Mouse (Mus musculus) kidney, postnatal 10 days (tissue): ENCODE data around the gene Adora2a.

Source experiments
- DNase-seq: peaks from one replicate; pipeline ENCODE4 v3.0.0; 2021; ENCODE audit warnings: mixed read lengths

The Adora2a gene

GRCm38 (mm10) chr10:75314190-75314980, 2.3 kb upstream of the Adora2a start:
- DNase-seq, result peak; percentile 74

GRCm38 (mm10) chr10:75315756-75316155, 921 bp upstream of the Adora2a start:
- no peak for DNase-seq

GRCm38 (mm10) chr10:75316472-75316871, 205 bp upstream of the Adora2a start:
- peak; percentile 49 for DNase-seq

- DNase-seq, result peak; percentile 89
These were observed 458 bp downstream of the Adora2a start for GRCm38 (mm10) chr10:75316908-75317761.

GRCm38 (mm10) chr10:75318206-75318605, 1.5 kb downstream of the Adora2a start:
- no peak for DNase-seq

GRCm38 (mm10) chr10:75320321-75320720, 3.6 kb downstream of the Adora2a start:
- no peak for DNase-seq

GRCm38 (mm10) chr10:75322966-75323365, 6.3 kb downstream of the Adora2a start:
- peak; percentile 61 for DNase-seq

GRCm38 (mm10) chr10:75323986-75324385, 7.3 kb downstream of the Adora2a start:
- DNase-seq, result no peak

- DNase-seq, result no peak
These were observed 7.7 kb downstream of the Adora2a start for GRCm38 (mm10) chr10:75324391-75324790.

- no peak for DNase-seq
These were observed 9.1 kb downstream of the Adora2a start for GRCm38 (mm10) chr10:75325821-75326220.

GRCm38 (mm10) chr10:75326553-75326952, 9.9 kb downstream of the Adora2a start:
- DNase-seq, result peak; percentile 82

- DNase-seq, result no peak
These were observed 10.4 kb downstream of the Adora2a start for GRCm38 (mm10) chr10:75327081-75327480.

GRCm38 (mm10) chr10:75328201-75328704, 11.6 kb downstream of the Adora2a start:
- no peak for DNase-seq

GRCm38 (mm10) chr10:75332268-75332667, 15.6 kb downstream of the Adora2a start:
- no peak for DNase-seq

GRCm38 (mm10) chr10:75333176-75333776, 16.6 kb downstream of the Adora2a start:
- DNase-seq, result no peak

- no peak for DNase-seq
These were observed 17.5 kb downstream of the Adora2a start for GRCm38 (mm10) chr10:75334175-75334574.

GRCm38 (mm10) chr10:75335075-75335474, 18.4 kb downstream of the Adora2a start:
- DNase-seq, result peak; percentile 63

- DNase-seq, result no peak
These were observed 20.6 kb downstream of the Adora2a start for GRCm38 (mm10) chr10:75337231-75337630.

GRCm38 (mm10) chr10:75338852-75339251, 22.2 kb downstream of the Adora2a start:
- no peak for DNase-seq

- DNase-seq, result no peak
These were observed 22.7 kb downstream of the Adora2a start for GRCm38 (mm10) chr10:75339377-75339776.

GRCm38 (mm10) chr10:75341936-75342335, 25.3 kb downstream of the Adora2a start:
- no peak for DNase-seq

- peak; percentile 62 for DNase-seq
These were observed 27.9 kb downstream of the Adora2a start for GRCm38 (mm10) chr10:75344563-75344962.

GRCm38 (mm10) chr10:75345265-75345664, 28.6 kb downstream of the Adora2a start:
- peak; percentile 53 for DNase-seq
